Mouse (Mus musculus) C2C12 (cell line): Measurements from ENCODE around the gene Acnat1. TPM values are rescaled to one million over a fixed set of nuclear protein-coding genes. Genes with fewer than 3 reads are reported as not detected.

Experiments used
- polyA plus RNA-seq: library from polyadenylated mRNA; unstranded; fragments of >200 nt; fragmentation: generic; extraction: Trizol; gene quantifications from one replicate; pipeline ENCODE4 v1.2.1, GENCODE M21; 2012; ENCODE audit warnings: missing spikeins

Acnat1 gene
- polyA plus RNA-seq, 1 experiment: not detected

Other genes starting within 250 kb of the Acnat1 start
- not detected for gene Acnat2, start 65.8 kb downstream of the Acnat1 start, polyA plus RNA-seq
- gene Baat, start 32.6 kb upstream of the Acnat1 start, polyA plus RNA-seq: 0.02 TPM
- gene Mrpl50, start 47.2 kb upstream of the Acnat1 start, polyA plus RNA-seq: 16.0 TPM
- 1.1 TPM for gene Zfp189, start 47.3 kb upstream of the Acnat1 start, polyA plus RNA-seq
- not detected for gene Aldob, start 75.6 kb upstream of the Acnat1 start, polyA plus RNA-seq
- gene Tmem246, start 124.0 kb upstream of the Acnat1 start, polyA plus RNA-seq: 0.34 TPM
- gene Rnf20, start 158.1 kb upstream of the Acnat1 start, polyA plus RNA-seq: 17.3 TPM
- not detected for gene Ppp3r2, start 208.1 kb upstream of the Acnat1 start, polyA plus RNA-seq